Mouse (Mus musculus) heart, embryonic 14.5 days (tissue): Measurements from ENCODE around the gene Car6. TPM values are rescaled to one million over a fixed set of nuclear protein-coding genes. Genes with fewer than 3 reads are reported as not detected.

ENCODE experiments used
- polyA plus RNA-seq: library from polyadenylated mRNA; unstranded; fragments of >200 nt; fragmentation: Nextera tagmentation; extraction: Ambion mirVana; gene quantifications from 2 replicates; pipeline ENCODE4 v1.2.1, GENCODE M21; 2014

The Car6 gene
- polyA plus RNA-seq, 1 experiment from 2014 or later: not detected

Other genes with a start within 250 kb of the Car6 start
- 6.0 and 6.3 TPM in 2 replicates for gene Spsb1, start 246.3 kb downstream of the Car6 start, polyA plus RNA-seq
- gene H6pd, start 192.3 kb downstream of the Car6 start, polyA plus RNA-seq: 8.6 and 8.9 TPM in 2 replicates
- 2.2 TPM in 2 replicates for gene Gpr157, start 114.0 kb downstream of the Car6 start, polyA plus RNA-seq
- 1.1 and 1.4 TPM in 2 replicates for gene Slc2a5, start 82.0 kb downstream of the Car6 start, polyA plus RNA-seq
- not detected in 2 replicates for gene Slc2a7, start 52.4 kb downstream of the Car6 start, polyA plus RNA-seq
- gene Eno1, start 35.4 kb upstream of the Car6 start, polyA plus RNA-seq: 1,771 and 1,859 TPM in 2 replicates
- gene Rere, start 80.3 kb upstream of the Car6 start, polyA plus RNA-seq: 25.9 and 28.5 TPM in 2 replicates